Mouse (Mus musculus): ENCODE results near the gene Olfr297. TPM values are rescaled to one million over a fixed set of nuclear protein-coding genes. Genes with fewer than 3 reads are reported as not detected.

Olfr297 gene
- not detected for total RNA-seq (2022)

DNA sequence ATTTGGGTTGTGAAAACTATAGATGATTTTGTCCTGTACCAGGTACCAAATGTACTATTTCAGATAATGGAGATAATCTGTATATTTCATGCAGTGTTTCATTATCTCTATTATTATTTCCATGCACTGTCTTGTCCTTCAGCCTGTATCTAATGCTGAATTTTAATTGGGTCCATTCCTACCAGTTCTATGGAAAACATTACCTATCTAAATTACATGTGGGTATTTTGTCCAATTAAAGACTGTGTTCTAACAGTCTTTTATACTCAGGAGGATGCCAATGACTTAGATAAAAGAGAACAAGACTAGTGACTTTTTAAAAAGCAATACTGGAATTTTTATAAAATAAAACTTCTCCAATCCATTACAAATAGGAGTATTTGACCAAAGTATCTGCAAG lies at the start of gene Olfr297:
TSS of gene Olfr297 (plus strand) at position 301 of the 400 bp plus-strand sequence.
- DNase-seq (ENCODE audit: low spot score), result no peak

DNA sequence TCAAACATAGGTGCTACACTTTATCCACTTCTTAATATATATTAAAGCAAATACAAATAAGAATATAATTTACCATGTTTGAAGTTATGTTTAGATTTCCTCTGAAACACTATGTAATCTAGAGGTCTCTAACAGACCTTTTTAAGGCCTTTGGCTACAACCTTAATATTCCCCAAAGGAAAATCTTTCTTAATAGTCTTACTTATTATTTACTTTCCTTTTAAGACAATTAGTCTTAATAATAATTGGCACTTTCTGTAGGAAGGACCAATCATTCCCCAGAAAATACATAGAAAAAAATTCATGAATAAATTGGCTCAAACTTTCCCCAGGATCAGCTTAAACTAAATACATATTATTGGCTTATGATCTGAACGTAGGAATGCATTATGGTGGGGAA lies 27.4 kb upstream of the Olfr297 start, which contains the start of gene Olfr298:
TSS of gene Olfr298 (minus strand) at position 101 of the 400 bp plus-strand sequence.
- DNase-seq (ENCODE audit: low spot score), result no peak

Other genes starting within 250 kb of the Olfr297 start
- gene Olfr310, start 242.8 kb upstream of the Olfr297 start, total RNA-seq (2022), result not detected
- not detected for gene Olfr309, start 206.3 kb upstream of the Olfr297 start, total RNA-seq (2022)
- not detected for gene Olfr308, start 194.3 kb upstream of the Olfr297 start, total RNA-seq (2022)
- not detected for gene Olfr307, start 182.4 kb upstream of the Olfr297 start, total RNA-seq (2022)
- gene Olfr305, start 153.0 kb upstream of the Olfr297 start, total RNA-seq (2022), result not detected
- not detected for gene Olfr304, start 133.3 kb upstream of the Olfr297 start, total RNA-seq (2022)
- not detected for gene Olfr303, start 122.2 kb upstream of the Olfr297 start, total RNA-seq (2022)
- not detected for gene Olfr301, start 116.1 kb upstream of the Olfr297 start, total RNA-seq (2022)
- not detected for gene Olfr299, start 60.0 kb upstream of the Olfr297 start, total RNA-seq (2022)
- gene Olfr298, start 27.5 kb upstream of the Olfr297 start, total RNA-seq (2022), result not detected
- not detected for gene Olfr295, start 63.9 kb downstream of the Olfr297 start, total RNA-seq (2022)
- not detected for gene Olfr294, start 96.7 kb downstream of the Olfr297 start, total RNA-seq (2022)
- gene Olfr293, start 129.1 kb downstream of the Olfr297 start, total RNA-seq (2022), result not detected
- gene Olfr292, start 168.4 kb downstream of the Olfr297 start, total RNA-seq (2022), result not detected

Data from heart, adult 8-10 months (tissue).